Mouse (Mus musculus): ENCODE measurements around the gene Cmip. TPM values are rescaled to one million over a fixed set of nuclear protein-coding genes. Genes with fewer than 3 reads are reported as not detected.

Cmip gene
- 13.9 and 15.1 TPM in 2 replicates for polyA plus RNA-seq (2015; fragmentation: Nextera tagmentation; extraction: Ambion mirVana)

GRCm38 (mm10) chr8:117257029-117257820 is at the start of gene Cmip:
Gene Cmip (plus strand): TSS chr8:117257064.

GRCm38 (mm10) chr8:117498179-117498914 is 241.5 kb downstream of the Cmip start, which contains the start of gene Plcg2:
Gene Plcg2 (plus strand): TSS chr8:117498291.

Small RNA genes within 50 kb of the gene (microRNA-seq; reads per million reads assigned to microRNA genes)
- gene Mir7077 (0 to 0.10 reads per million in 2 experiments), gene Mir7078 (0 reads per million in 2 experiments)

Other genes starting within 250 kb of the Cmip start
- 0.02 and 0.14 TPM in 2 replicates for gene Pkd1l2, start 174.6 kb upstream of the Cmip start, polyA plus RNA-seq (2015; fragmentation: Nextera tagmentation; extraction: Ambion mirVana)
- 0.16 and 0.18 TPM in 2 replicates for gene Bco1, start 161.2 kb upstream of the Cmip start, polyA plus RNA-seq (2015; fragmentation: Nextera tagmentation; extraction: Ambion mirVana)
- gene Gan, start 98.9 kb upstream of the Cmip start, polyA plus RNA-seq (2015; fragmentation: Nextera tagmentation; extraction: Ambion mirVana) = 0.85 and 1.3 TPM in 2 replicates
- 0.83 and 0.99 TPM in 2 replicates for gene Plcg2, start 241.2 kb downstream of the Cmip start, polyA plus RNA-seq (2015; fragmentation: Nextera tagmentation; extraction: Ambion mirVana)

Measured in skeletal muscle tissue, postnatal 0 days (tissue).